Mouse (Mus musculus) hindbrain, embryonic 16.5 days (tissue): ENCODE measurements around the gene Crb2. TPM values are rescaled to one million over a fixed set of nuclear protein-coding genes. Genes with fewer than 3 reads are reported as not detected.
A peak's percentile ranks its signal among the peaks of the same experiment; 100 is the strongest.

Experiments
- ATAC-seq: fragments of 200-750 bp; cut with Nextera tagmentation; 2 replicates; pipeline ENCODE4 v1.8.0; 2017; ENCODE audit warnings: moderate TSS enrichment, moderate library complexity
- H3K27ac ChIP-seq: fragments of 300-500 bp; sonication (generic); 2 replicates; pipeline ENCODE4 v1.5.1; 2014; ENCODE audit warnings: low read depth, mild to moderate bottlenecking, control low read depth, low read length, moderate library complexity
- H3K27me3 ChIP-seq: fragments of 300-500 bp; sonication (generic); replicated peaks from 2 replicates; pipeline ENCODE4 v1.6.1; 2014; ENCODE audit warnings: low read length; ENCODE audit not compliant: control insufficient read depth, insufficient read depth
- H3K36me3 ChIP-seq: fragments of 300-500 bp; sonication (generic); 2 replicates; pipeline ENCODE4 v1.6.1; 2014; ENCODE audit warnings: mild to moderate bottlenecking, low read length, moderate library complexity, mixed read lengths; ENCODE audit not compliant: control insufficient read depth, insufficient read depth
- H3K4me1 ChIP-seq: fragments of 300-500 bp; sonication (generic); 2 replicates; pipeline ENCODE4 v1.6.1; 2014; ENCODE audit warnings: low read depth, low read length; ENCODE audit not compliant: control insufficient read depth, insufficient read depth
- H3K4me2 ChIP-seq: fragments of 300-500 bp; sonication (generic); 2 replicates; pipeline ENCODE4 v1.6.1; 2014; ENCODE audit warnings: mild to moderate bottlenecking, low read length, control low read depth, moderate library complexity
- H3K4me3 ChIP-seq: fragments of 300-500 bp; sonication (generic); 2 replicates; pipeline ENCODE4 v1.5.1; 2014; ENCODE audit warnings: mild to moderate bottlenecking, low read length, control low read depth, moderate library complexity
- H3K9ac ChIP-seq: fragments of 300-500 bp; sonication (generic); 2 replicates; pipeline ENCODE4 v1.6.1; 2014; ENCODE audit warnings: low read depth, mild to moderate bottlenecking, control low read depth, low read length, moderate library complexity
- H3K9me3 ChIP-seq: fragments of 300-500 bp; sonication (generic); 2 replicates; pipeline ENCODE4 v1.6.1; 2014; ENCODE audit warnings: mild to moderate bottlenecking, low read length, moderate library complexity; ENCODE audit not compliant: control insufficient read depth
- WGBS: fragments of 180-500 bp; shearing (Covaris S2); extraction: QIAGEN DNeasy Blood & Tissue Kit; methylation state at CpG from one replicate; pipeline ENCODE4 v1.1.7; 2014; 5-methylcytosine and 5-hydroxymethylcytosine counted together
- polyA plus RNA-seq: library from polyadenylated mRNA; unstranded; fragments of >200 nt; fragmentation: Nextera tagmentation; extraction: Ambion mirVana; gene quantifications from 2 replicates; pipeline ENCODE4 v1.2.1, GENCODE M21; 2015

The Crb2 gene
- polyA plus RNA-seq, 1 experiment from 2014 or later = 3.7 TPM

DNA sequence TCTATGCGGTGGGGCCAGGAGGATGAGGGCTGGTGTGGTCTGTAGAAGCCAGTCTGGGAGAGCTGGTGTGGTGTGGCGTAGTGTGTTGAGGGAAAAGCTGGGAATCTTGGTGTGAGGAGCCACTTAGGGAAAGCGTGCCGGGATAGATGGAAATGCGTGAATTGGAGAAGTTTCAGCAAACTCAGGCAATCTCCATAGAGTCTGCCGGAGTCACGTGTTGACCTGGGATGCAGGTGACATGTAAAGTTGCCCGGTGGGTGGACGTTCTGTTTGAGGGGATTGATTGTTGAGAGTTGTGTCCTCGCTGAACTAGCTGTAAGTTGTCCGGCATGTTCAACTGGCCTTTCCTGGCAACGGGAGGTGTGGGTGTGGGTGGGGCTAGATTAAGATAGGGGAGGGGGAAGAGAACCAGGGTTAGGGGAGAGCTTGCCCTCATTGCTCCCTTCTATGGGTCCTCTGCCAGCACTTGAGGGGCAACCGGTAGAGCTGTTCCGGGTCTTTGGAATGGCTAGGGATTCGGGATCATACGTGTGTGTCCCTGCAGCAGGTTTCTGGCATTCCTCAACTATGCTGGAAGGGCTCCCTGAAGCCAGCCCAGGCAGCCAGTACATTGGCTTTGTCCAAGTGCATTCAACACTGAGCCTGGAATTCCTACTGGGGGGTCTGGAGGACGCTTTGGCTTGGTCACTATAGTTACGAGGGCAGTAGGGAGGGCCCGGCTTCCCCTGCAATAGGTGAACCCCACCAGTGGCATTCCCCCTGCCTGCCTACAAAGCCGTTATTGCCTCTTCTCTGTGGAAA lies 762 bp downstream of the Crb2 start:
- H3K4me3 ChIP-seq = peak overlapping the region; percentile 31
- peak overlapping the region; percentile 62; the same call in 1 of the 2 replicates for H3K27ac ChIP-seq
- no peaks in the 10 kb centered on the region for H3K36me3 ChIP-seq
- H3K27me3 ChIP-seq = no peaks in the 10 kb centered on the region
- H3K4me1 ChIP-seq = peaks cover 27% of the 10 kb centered on the region
- peak; percentile 9 for ATAC-seq
- H3K9ac ChIP-seq = peak overlapping the region; percentile 36; the same call in 1 of the 2 replicates
- H3K4me2 ChIP-seq = peak overlapping the region; percentile 50
- WGBS = 8% methylated on average over 20 of the region's 20 CpGs
- H3K9me3 ChIP-seq = no peaks in the 10 kb centered on the region

DNA sequence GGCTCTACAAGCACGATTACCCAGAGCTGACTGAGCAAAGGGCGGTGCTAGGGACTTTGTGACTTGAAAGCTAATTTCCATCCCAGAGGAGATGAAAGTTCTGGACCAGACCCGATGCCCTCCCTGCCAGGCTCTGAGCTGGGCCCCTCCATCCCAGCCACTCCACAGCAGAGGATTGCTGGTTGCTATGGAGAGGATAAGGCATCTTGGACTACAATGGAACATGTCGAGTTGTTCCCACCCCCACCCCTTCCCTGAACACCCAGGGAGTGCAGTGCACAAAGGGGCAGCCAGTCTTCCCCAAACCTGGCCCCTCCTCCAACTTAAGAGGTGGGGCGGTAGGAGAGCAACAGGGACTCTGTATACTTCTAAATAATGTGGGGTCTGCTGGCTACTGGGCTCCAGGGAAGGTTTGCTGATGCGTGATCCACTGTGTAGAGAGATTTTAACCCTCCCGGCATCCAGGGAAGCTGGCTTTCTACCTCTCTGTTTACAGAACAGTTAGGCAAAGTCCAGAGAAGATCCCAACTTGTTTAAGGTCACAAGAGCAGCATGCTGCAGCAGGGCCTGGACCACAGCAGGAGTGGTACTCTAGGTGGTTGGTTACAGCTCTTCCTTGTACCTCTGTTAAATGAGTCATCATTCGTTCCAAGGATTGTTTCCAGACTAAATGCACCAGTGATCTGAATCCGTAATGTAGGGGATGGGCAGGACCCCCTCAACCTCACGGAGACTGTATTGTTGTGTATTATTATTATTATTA lies 2.1 kb downstream of the Crb2 start:
- H3K27me3 ChIP-seq = no peaks in the 10 kb centered on the region
- H3K4me3 ChIP-seq = no peak overlapping the region
- WGBS = 15% methylated on average over 10 of the region's 10 CpGs
- no peaks in the 10 kb centered on the region for H3K9me3 ChIP-seq
- peaks cover 27% of the 10 kb centered on the region for H3K4me1 ChIP-seq
- peak; percentile 72 for ATAC-seq
- H3K27ac ChIP-seq = peak overlapping the region; percentile 65; the same call in 1 of the 2 replicates
- peak overlapping the region; percentile 50; the same call in 1 of the 2 replicates for H3K4me2 ChIP-seq
- no peak overlapping the region for H3K9ac ChIP-seq
- no peaks in the 10 kb centered on the region for H3K36me3 ChIP-seq

DNA sequence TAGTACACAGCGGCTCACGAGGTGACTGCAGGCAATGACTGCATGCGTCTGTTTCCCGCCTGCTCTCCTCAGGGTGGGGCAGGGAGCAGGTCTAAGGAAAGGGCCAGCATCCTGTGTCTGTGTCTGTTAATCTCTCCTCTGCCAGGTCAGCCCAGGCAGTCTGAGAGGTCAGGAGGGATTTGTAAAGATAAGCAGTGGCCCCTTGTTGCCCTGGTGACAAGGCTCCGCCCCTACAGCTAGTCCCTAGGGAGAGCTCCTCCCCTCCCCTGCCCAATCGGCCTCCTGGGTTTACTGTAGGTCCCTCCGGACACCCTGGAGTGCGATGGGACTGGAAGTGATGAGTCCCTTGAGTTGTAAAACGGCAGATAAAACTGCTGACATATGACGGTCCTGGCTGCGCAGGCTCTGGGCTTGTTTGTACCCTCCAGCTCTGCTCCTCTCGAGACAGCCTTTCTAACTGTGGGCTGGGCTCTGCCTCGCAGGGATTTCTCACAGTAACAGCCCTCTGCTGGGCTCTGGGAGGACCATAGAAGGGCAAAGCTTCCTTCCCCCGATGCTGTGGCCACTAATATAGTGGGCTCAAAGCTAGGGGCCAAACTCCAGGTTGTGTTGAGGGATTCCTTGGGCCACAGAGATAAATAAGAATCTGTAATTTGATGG lies 4.4 kb downstream of the Crb2 start:
- Histone ChIP-seq H3K4me1 (peaks cover 27% of the 10 kb centered on the region), H3K27ac (peak overlapping the region; percentile 58; the same call in 1 of the 2 replicates), H3K4me3 (peak overlapping the region; percentile 13; the same call in 1 of the 2 replicates), H3K9ac (peak overlapping the region; percentile 34), H3K4me2 (peak overlapping the region; percentile 43), H3K36me3 (no peaks in the 10 kb centered on the region), H3K27me3 (no peaks in the 10 kb centered on the region), H3K9me3 (no peaks in the 10 kb centered on the region)
- 0 out of 2 replicates have a peak, but pooled peaks have one; percentile 22 for ATAC-seq
- WGBS = 3% methylated on average over 14 of the region's 14 CpGs

DNA sequence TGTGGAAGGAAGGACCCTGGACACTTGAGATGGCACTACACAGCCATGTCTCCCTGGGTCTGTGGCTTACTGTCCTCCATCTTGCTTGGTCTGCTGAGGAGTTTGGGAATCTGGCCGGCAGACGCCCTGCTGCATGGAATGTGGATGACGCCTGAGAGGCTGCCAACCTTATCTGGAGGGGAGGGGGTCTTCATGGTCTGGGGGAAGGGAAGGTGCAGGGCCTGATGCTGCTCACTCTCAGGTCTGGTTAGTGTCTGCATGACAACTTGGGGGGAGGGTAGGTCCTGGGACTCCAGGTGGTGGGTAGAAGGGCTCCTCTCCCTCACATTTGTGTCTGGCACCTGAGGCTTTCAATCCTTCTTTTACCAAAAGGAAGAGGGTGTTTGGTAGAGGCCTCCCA lies 5.4 kb downstream of the Crb2 start:
- 30% methylated on average over 3 of the region's 3 CpGs for WGBS
- no peak overlapping the region for H3K4me3 ChIP-seq
- no peak overlapping the region for H3K4me2 ChIP-seq
- H3K36me3 ChIP-seq = no peaks in the 10 kb centered on the region
- H3K9me3 ChIP-seq = no peaks in the 10 kb centered on the region
- no peak for ATAC-seq
- peaks cover 24% of the 10 kb centered on the region for H3K4me1 ChIP-seq
- no peaks in the 10 kb centered on the region for H3K27me3 ChIP-seq
- no peak overlapping the region for H3K9ac ChIP-seq
- H3K27ac ChIP-seq = no peak overlapping the region

DNA sequence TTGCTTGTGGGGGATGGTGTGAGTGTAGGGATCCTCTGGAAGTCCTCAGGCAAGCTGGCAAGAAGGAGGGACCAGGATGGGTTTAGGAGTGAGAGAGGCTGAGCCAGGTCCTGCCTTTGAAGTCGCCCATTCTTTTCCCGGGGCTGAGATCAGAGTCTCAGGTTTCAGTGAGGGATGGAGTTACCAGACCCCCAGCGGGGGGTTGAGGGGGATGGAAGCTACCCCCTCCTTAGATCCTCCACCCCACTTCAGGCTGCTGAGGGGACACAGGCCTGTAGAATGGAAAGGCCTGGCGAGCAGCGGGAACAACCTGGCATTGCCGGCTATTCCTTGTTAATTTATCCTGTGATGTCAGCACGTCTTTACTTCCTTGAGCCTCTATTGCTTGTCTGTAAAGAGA lies 6.0 kb downstream of the Crb2 start:
- Histone ChIP-seq H3K36me3 (no peaks in the 10 kb centered on the region), H3K4me2 (no peak overlapping the region), H3K4me3 (no peak overlapping the region), H3K27me3 (no peaks in the 10 kb centered on the region), H3K9ac (no peak overlapping the region), H3K9me3 (no peaks in the 10 kb centered on the region), H3K27ac (no peak overlapping the region), H3K4me1 (peaks cover 20% of the 10 kb centered on the region)
- WGBS = 30% methylated on average over 7 of the region's 7 CpGs
- ATAC-seq = no peak

DNA sequence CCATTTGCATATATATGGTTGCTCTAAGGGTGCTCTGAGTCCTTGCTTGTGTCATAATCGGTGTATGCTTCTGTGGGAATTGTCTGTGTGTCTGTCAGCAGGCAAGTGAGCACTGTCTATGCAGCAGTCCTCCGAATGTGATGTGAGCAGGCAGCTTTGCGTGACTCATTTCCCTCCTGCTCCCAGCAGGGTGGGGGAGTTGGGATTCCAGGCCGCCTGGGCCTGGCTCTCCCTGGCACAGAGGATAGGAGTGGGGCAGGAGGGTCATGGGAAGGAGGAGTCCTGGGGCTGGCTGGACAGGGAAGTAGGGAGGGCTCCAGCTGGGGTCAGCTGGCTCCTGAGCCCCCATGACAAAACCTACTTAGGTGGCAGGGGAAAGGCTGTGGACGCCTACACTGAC lies 8.4 kb downstream of the Crb2 start:
- H3K9me3 ChIP-seq = no peaks in the 10 kb centered on the region
- H3K4me3 ChIP-seq = no peak overlapping the region
- no peak overlapping the region for H3K27ac ChIP-seq
- no peak for ATAC-seq
- no peaks in the 10 kb centered on the region for H3K27me3 ChIP-seq
- H3K9ac ChIP-seq = no peak overlapping the region
- no peaks in the 10 kb centered on the region for H3K36me3 ChIP-seq
- H3K4me2 ChIP-seq = no peak overlapping the region
- H3K4me1 ChIP-seq = peaks cover 11% of the 10 kb centered on the region
- 59% methylated on average over 5 of the region's 5 CpGs for WGBS

DNA sequence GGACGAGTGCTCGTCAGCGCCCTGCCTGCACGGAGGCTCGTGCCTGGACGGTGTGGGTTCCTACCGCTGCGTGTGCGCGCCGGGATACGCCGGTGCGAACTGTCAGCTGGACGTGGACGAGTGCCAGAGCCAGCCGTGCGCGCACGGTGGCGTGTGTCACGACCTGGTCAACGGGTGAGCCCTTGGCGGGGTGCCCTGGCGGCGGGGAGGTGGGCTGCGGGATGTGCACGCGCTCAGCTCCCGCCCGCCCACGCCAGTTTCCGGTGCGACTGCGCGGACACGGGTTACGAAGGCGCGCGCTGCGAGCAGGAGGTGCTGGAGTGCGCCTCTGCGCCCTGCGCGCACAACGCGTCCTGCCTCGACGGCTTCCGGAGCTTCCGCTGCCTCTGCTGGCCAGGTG lies 10.4 kb downstream of the Crb2 start:
- Histone ChIP-seq H3K4me1 (peaks cover 3% of the 10 kb centered on the region; the same call in 1 of the 2 replicates), H3K9me3 (no peaks in the 10 kb centered on the region), H3K4me3 (peak overlapping the region; percentile 34), H3K9ac (peak overlapping the region; percentile 35), H3K27me3 (no peaks in the 10 kb centered on the region), H3K27ac (no peak overlapping the region), H3K36me3 (no peaks in the 10 kb centered on the region), H3K4me2 (peak overlapping the region; percentile 46)
- 43% methylated on average over 52 of the region's 52 CpGs for WGBS
- 0 out of 2 replicates have a peak, but pooled peaks have one; percentile 25 for ATAC-seq

DNA sequence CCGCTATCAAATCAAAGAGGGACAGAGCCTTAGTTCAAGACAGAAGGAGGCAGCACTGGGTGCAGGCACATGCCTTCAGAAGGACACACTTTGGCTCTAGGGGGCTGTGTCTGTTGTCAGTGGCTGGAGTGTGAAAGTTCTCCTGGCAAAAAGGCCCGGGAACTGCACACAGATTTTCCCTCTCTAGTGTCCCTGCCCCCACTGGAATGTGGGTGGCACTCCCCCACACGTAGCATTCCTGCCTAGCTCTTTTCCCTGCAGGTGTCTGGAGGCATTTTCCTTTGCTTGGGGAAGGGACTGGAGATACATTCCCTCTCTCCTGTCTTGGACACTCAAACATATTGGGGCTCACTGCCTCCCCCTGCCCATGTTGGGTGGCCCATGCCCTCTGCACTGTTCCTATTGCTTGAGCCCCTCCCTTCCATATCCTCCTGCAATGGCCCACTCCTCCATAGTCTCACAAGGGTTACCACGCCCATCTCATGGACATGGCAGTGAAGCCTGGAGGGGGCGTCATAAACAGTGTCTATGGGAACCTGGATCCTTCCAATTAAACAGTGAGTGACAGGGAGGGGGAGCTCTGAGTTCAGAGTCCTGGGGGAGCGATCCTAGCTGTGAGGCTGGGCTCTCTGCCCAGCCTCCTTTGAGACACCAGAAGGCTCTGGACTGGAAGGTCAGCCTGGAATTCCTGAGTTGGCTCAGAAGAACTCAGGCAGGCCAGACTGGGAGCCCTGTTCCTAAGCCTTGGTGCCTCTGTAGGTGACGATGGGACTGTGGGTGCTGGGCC lies 12.3 kb downstream of the Crb2 start:
- no peak overlapping the region for H3K4me2 ChIP-seq
- H3K4me3 ChIP-seq = no peak overlapping the region
- H3K27ac ChIP-seq = 0 out of 2 replicates have a peak overlapping the region, but pooled peaks have one; percentile 15
- H3K36me3 ChIP-seq = no peaks in the 10 kb centered on the region
- peak; percentile 35 for ATAC-seq
- no peaks in the 10 kb centered on the region; the same call in 1 of the 2 replicates for H3K9me3 ChIP-seq
- peaks cover 6% of the 10 kb centered on the region; the same call in 1 of the 2 replicates for H3K27me3 ChIP-seq
- no peak overlapping the region for H3K9ac ChIP-seq
- peaks cover 3% of the 10 kb centered on the region; the same call in 1 of the 2 replicates for H3K4me1 ChIP-seq
- WGBS = 52% methylated on average over 7 of the region's 7 CpGs
